Mouse (Mus musculus) subcutaneous adipose tissue, adult 2 months (tissue): Measurements from ENCODE around the gene Brinp2. TPM values are rescaled to one million over a fixed set of nuclear protein-coding genes. Genes with fewer than 3 reads are reported as not detected.

Experiments used
- polyA plus RNA-seq: library from polyadenylated mRNA; depleted of rRNA; stranded (reverse); fragments of >200 nt; gene quantifications from 2 replicates; pipeline ENCODE4 v1.2.3, GENCODE M21; 2012; ENCODE audit warnings: low replicate concordance; rRNA removed

Brinp2 gene
- 0.07 and 0.23 TPM in 2 replicates for polyA plus RNA-seq

GRCm38 (mm10) chr1:158356051-158356461 lies at the start of gene Brinp2:
Brinp2 (minus strand) TSS chr1:158356326.

GRCm38 (mm10) chr1:158361964-158362291 lies 5.8 kb upstream of the Brinp2 start, which contains the start of gene Astn1:
Astn1 (plus strand) TSS chr1:158362273.

Other genes starting within 250 kb of the Brinp2 start
- 0.17 and 0.93 TPM in 2 replicates for gene Astn1, start 5.9 kb upstream of the Brinp2 start, polyA plus RNA-seq